Mouse (Mus musculus): ENCODE data around the gene Mcpt1.
A peak's percentile ranks its signal among the peaks of the same experiment; 100 is the strongest.
"Not testable (repeated sequence)": the region's sequence is repeated elsewhere in the genome, so short reads cannot be mapped to it uniquely, and the experiment has no call there.

Gene Mcpt1

GRCm38 (mm10) chr14:56017671-56018070 is at the start of gene Mcpt1:
Mcpt1 (plus strand) TSS chr14:56017971.
- not testable (repeated sequence) for DNase-seq (ENCODE audit: low spot score in 2 of 2)

- DNase-seq (ENCODE audit: low spot score in 2 of 2) = not testable (repeated sequence)
Observed at GRCm38 (mm10) chr14:55987464-55987863, 30.3 kb upstream of the Mcpt1 start.

GRCm38 (mm10) chr14:56013147-56013546 is 4.6 kb upstream of the Mcpt1 start:
- no peak for DNase-seq (ENCODE audit: low spot score in 2 of 2)

GRCm38 (mm10) chr14:56013924-56014323 is 3.8 kb upstream of the Mcpt1 start:
- no peak for DNase-seq (ENCODE audit: low spot score in 2 of 2)

- peak in 1 of 2 experiments; percentile 1 for DNase-seq (ENCODE audit: low spot score in 2 of 2)
Observed at GRCm38 (mm10) chr14:56019446-56019845, 1.7 kb downstream of the Mcpt1 start.

- DNase-seq (ENCODE audit: low spot score in 2 of 2) = not testable (repeated sequence)
Observed at GRCm38 (mm10) chr14:56021305-56021704, 3.5 kb downstream of the Mcpt1 start.

- not testable (repeated sequence) for DNase-seq (ENCODE audit: low spot score in 2 of 2)
Observed at GRCm38 (mm10) chr14:56030395-56030794, 12.6 kb downstream of the Mcpt1 start, which contains the start of gene Mcpt9. Mcpt9 (minus strand) TSS chr14:56030495.

GRCm38 (mm10) chr14:56034433-56034832 is 16.7 kb downstream of the Mcpt1 start:
- no peak for DNase-seq (ENCODE audit: low spot score in 2 of 2)

- DNase-seq (ENCODE audit: low spot score in 2 of 2) = not testable (repeated sequence)
Observed at GRCm38 (mm10) chr14:56041792-56042191, 24.0 kb downstream of the Mcpt1 start, which contains the start of gene Mcpt2. Mcpt2 (plus strand) TSS chr14:56042041.

- no peak for DNase-seq (ENCODE audit: low spot score in 2 of 2)
Observed at GRCm38 (mm10) chr14:56055408-56055807, 37.6 kb downstream of the Mcpt1 start.

- no peak for DNase-seq (ENCODE audit: low spot score in 2 of 2)
Observed at GRCm38 (mm10) chr14:56057722-56058121, 40.0 kb downstream of the Mcpt1 start.

GRCm38 (mm10) chr14:56062213-56062612 is 44.4 kb downstream of the Mcpt1 start, which contains the start of gene Mcpt4:
Mcpt4 (minus strand) TSS chr14:56062313.
- DNase-seq (ENCODE audit: low spot score in 2 of 2) = not testable (repeated sequence)
